Mouse (Mus musculus): ENCODE measurements at regions not wholly inside any gene's neighbourhood (a gene's known extent, or its start where the extent isn't known, plus 50 kb on each side); places are given as distances from the start of the nearest gene placed in this dataset.

DNA sequence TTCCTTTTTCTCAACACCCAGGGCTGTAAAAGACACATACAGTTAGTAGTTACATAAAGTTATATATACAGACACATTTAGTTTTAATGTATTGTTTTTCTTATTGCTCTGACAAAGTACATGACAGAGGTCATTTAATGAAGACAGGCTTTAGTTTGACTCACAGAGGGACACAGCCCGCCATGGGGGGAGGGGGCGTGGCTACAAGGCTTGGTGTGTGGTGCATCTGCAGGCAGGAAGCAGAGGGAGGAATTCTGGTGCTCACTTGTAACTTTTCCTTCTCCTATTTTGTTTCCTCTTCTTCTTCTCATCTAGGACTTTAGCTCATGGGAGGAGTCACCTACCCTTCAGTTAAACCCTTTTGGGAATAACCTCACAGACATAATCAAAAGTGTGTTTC lies 206.0 kb downstream of the Sec16b start:
- no peak for TF ChIP-seq CTCF (IDR thresholded peaks at IDR 0.05; ENCODE audit: low read depth)
- no peak for TF ChIP-seq EP300 (optimal IDR thresholded peaks at IDR 0.05)
